Mouse (Mus musculus) 416B (cell line): ENCODE measurements around the gene Iqcf6.
"Not testable (repeated sequence)": the region's sequence is repeated elsewhere in the genome, so short reads cannot be mapped to it uniquely, and the experiment has no call there.

Source experiments
- DNase-seq: peaks from one replicate; pipeline ENCODE4 v3.0.0; 2011; ENCODE audit warnings: low read depth

Gene Iqcf6

DNA sequence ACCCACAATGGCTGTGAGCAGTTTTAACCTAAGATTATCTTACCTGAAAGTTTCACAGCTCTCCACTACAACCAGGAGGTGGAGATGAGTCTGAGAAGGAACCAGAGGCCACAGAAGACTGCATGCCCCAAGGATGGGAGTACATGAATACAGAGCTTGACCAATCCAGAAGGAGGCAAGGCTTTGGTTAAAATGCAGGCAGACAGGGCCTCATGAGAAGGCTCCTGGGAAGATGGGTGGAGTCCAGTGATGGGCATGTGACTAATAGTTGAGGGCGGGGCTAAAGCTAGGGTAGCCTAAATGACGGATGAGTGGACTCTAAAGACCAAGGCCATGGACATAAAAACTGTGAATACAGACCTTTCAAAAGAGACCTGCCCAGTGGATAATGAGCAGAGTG, at the start of gene Iqcf6:
Gene Iqcf6 (plus strand): TSS at position 301 of the 400 bp plus-strand sequence.
- DNase-seq: no peak

- DNase-seq: no peak
Observed at GRCm38 (mm10) chr9:106580016-106580415, 46.4 kb upstream of the Iqcf6 start.

DNA sequence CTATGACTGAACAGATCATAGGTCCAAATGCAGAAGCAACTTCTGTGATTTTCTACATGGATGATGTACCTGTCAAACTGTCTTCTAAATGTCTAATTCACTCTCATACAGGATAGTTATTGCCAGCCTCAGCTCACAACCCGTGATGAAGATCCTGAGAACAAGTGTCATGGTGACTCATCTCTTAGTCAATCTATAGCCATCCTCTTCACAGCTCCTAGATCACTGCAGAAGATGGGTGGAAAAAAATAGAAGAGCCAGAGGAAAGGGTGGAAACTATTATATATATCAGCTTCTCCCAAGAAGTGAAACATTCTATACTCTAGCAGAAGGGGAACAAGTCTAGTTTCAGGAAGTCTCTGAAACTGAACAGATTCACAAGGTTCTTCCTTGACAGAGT, 43.8 kb upstream of the Iqcf6 start:
- no peak for DNase-seq

DNA sequence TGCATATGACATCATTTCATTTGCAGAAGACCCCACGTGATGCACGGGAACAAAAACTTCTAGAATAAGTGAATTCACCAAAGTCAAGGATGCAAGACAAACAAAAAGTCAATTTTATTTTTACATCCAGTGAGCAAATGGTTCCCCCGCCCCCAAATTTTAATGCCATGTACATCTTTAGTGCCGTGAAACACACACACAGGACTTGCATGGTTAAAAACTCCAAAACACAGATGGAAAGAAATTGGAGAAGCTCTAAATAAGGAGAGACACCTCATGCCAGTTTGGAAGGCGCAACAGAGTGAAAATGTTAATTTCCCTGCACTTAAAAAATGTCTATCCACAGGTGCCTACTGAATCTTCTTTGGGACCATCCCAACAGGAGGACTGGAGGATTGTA, 34.2 kb upstream of the Iqcf6 start:
- no peak for DNase-seq

- not testable (repeated sequence) for DNase-seq
Observed at GRCm38 (mm10) chr9:106595402-106595801, 31.0 kb upstream of the Iqcf6 start.

DNA sequence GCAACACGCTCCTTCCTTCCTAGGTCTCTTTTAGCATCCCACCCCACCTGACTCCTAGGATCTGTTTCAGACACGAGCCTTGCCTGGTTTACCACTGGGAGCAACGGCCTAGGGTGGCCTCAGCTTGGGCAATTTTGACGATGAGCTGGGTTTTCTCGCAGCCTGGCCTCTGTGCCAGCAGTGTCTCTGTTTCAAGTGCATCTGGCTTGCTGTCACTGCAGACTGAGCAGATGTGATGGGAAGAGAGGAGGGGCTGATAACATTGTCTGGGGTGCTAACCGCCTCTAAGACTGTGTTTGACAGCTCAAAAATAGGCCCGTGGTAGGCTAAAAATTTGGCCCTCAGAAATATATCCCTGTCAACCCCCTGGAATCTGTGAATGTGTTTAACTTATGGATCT, 30.5 kb upstream of the Iqcf6 start:
- no peak for DNase-seq

DNA sequence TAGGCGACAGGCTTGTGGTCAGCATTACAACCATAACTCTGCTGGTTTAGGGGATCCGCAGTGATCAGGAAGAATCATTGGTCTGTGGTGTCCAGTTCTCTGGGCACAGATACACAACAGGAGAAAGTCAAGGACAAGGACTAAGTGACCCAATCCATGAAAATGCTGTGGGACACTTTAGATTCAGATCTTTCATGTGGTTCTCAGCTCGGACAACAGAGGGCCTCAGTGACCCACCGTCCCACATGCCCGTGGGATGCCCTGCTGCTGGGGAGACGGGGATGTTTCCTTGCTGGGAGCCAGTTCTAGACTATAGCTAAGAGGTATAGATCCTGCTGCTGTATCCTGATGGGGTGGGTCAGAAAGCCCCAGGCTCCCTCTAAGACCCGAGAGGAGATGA, 27.9 kb upstream of the Iqcf6 start:
- DNase-seq: no peak

DNA sequence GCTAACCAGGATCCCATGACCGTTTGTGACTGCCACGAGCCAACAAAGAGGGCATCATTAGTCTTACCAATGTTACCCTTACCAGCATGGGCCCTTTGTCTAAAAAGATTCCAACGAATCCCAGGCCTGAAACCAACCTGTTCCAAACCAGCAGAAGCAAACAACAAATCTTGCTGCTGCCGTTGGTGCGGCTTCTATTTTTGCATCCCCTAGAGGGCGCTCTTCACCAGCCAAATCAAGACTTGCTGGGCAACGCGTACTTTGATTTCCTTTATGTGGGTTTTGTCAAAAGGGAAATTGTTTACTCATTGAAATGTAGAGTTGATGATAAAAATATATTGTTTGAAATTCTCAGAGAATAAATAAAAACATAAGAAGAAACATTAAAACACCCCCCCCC, 25.8 kb upstream of the Iqcf6 start:
- DNase-seq: peak; percentile 73

- no peak for DNase-seq
Observed at GRCm38 (mm10) chr9:106610727-106611126, 15.7 kb upstream of the Iqcf6 start.

- no peak for DNase-seq
Observed at GRCm38 (mm10) chr9:106613951-106614350, 12.4 kb upstream of the Iqcf6 start.

DNA sequence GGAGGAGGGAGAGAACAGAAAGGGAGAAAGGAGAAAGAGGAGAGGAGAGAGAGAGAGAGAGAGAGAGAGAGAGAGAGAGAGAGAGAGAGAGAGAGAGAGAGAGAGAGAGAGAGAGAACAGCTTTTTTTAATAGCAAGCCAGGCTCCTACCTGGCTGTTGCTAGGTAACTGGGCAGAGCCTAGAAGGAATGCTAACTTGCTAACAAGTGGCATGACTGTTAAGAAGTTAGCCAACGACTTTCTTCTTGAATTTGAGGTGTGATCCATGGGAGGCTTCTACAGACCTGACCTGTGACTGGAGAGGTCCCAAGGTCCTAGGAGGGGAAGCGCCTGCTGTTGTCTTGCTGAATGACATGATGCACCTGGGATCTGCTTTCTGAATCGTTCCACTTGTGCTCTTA, 11.8 kb upstream of the Iqcf6 start:
- DNase-seq: no peak

GRCm38 (mm10) chr9:106616306-106616705, 10.1 kb upstream of the Iqcf6 start:
- DNase-seq: no peak

GRCm38 (mm10) chr9:106617496-106617895, 8.9 kb upstream of the Iqcf6 start:
- DNase-seq: no peak

- DNase-seq: not testable (repeated sequence)
Observed at GRCm38 (mm10) chr9:106627796-106628195, 1.4 kb downstream of the Iqcf6 start.

- DNase-seq: no peak
Observed at GRCm38 (mm10) chr9:106632185-106632584, 5.8 kb downstream of the Iqcf6 start.

DNA sequence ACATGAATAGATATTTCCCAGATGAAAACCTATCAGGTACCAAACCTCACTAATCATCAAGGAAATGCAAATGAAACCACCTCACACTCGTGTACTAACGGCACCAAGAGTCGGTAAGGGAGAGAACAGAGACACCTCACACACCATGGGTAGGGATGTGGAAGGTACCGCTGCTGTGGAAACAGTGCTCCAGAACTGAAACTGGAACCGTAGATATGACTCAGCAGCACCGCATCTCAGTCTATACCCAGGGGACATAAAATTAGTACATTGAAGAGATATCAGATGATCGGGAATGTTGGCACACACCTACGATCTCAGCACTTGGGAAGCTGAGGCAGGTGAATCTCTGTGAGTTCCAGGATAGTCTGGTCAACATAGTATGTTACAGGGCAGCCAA, 11.8 kb downstream of the Iqcf6 start:
- DNase-seq: no peak

DNA sequence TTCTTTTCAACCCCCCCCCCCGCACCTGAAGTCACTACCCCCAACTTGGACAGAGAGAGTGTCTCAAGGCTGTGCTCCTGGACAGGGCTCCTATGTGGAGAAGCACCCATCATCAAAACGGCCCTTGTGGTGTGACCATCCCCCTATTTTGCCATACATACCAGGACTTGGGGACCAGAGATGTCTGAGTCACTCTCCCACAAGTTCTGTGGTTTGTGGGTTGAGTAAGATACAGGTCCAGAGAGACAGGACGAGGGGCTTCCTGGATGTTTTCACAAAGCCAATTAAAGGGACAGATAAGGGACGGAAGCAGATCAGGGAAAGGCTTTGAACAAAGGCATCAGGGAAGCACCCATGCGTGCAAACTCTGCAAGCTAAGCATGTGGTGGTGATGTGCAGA, 15.0 kb downstream of the Iqcf6 start:
- peak; percentile 61 for DNase-seq

DNA sequence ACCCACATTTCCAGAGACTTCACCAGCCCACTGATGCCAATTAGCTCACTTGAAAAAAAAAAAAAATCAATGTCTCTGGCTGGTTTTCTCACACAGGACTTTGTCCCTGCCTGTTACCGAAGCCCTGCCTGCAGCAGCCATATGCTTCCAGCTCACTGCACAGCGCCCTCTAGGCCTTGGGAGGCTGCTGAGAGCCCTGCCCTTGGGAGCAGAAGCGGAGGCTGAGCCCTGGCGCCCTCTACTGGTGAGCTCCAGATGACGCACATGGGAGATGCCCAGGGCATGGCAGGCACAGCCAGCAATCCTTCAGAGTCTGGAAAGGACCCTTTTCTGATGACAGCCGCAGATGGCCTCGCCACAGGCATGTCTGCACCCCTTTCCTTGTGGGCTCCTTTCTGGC, 16.7 kb downstream of the Iqcf6 start:
- DNase-seq: peak; percentile 85

DNA sequence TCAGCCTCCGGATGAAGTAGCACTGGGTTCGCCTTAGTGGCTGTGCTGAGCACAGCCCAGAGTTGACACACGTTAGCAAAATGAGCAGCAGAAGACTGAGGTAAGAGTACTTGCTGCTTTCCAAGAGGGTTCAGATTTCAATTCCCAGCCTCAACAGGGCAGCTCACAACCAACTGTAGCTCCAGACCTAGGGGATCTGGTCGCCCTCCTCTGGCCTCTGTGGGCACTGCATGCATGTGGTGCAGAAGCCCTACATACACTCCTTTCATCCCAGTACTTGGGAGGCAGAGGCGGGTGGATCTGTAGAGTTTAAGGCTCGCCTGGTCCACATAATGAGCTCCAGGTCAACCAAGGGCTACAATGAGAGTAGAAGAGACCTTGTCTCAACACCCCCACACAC, 17.4 kb downstream of the Iqcf6 start:
- DNase-seq: peak; percentile 53

- DNase-seq: no peak
Observed at GRCm38 (mm10) chr9:106645684-106646271, 19.4 kb downstream of the Iqcf6 start.

DNA sequence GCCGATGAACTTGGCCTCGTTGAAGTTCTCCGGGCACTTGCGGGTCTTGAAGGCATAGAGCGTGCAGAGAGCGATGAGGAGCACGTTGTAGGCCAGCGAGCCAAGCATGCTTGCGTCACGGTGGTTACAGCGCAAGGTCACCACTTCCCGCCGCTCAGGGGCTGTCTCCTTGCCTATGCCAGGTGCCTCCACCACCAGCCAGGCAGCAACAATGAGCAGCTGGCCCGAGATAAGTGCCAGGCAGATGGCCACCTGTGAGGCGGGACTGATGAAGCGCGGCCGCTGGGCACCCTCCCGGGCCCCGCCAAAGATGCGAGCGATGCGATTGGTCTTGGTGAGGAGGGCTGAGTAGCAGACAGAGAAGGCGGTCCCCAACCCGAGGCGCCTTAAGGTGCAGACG, 20.8 kb downstream of the Iqcf6 start:
- no peak for DNase-seq

- peak; percentile 32 for DNase-seq
Observed at GRCm38 (mm10) chr9:106652720-106653119, 26.3 kb downstream of the Iqcf6 start.

DNA sequence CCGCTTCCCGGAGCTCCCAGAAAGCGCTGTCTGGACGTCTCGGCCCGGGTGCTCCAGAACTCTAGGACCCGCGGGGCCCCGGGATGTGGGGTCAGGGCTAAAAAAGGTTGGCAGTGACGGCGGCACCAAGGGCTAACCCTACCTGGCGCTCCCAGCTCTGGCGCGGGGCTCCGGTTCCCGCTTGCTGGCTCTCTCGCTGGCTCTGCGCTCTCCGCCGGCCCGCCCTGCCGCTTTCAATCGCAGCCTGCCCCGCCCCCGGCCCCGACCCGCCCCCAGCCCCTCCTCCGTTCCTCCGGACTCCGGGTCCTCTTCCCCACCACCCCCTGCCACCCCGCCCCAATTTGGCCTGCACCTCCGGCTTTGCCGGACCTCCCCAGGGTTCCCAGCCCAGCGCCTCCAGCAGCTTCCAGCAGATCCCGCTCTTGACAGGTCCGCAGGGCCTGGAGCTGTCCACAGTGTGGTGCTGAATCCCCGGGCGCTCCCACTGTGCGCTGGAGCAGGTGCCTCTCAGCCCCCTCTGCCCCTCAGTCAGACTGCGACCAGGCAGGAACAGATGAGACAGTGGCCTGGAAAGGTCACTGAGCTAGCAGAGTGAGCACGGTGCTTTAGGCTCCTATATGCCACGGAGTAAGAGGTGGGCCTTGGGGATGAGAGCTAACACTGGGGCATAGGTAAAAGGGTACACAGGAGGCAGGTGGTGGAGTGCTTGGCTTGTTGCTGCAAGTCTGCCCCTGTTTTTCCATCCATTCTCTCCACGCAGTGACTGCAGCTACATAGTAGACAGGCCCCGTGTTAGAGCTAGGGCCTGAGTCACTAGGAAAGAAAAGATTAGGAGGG, 29.7 kb downstream of the Iqcf6 start, which contains the start of gene Grm2:
Gene Grm2 (minus strand): TSS at position 199 of the 837 bp plus-strand sequence.
- DNase-seq: no peak

DNA sequence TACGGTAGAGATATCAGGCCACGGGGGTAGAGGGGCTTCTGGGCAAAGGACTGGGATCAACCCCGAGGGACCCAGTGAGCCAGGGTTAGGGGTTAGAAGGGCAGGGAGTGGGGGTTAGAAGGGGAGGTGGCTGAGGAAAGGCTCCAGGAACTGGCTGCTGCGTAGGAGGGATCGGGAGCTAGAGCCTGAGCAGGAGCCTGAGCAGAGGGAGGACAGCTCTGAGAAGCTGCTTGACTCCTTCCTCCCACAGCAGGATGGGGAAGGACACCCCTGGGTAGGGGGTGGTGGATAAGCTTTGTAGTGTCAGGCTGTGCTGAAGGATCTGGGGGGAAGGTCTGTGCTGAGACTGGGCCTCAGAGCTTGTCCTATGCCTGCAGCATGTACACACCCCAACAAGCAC, 30.4 kb downstream of the Iqcf6 start:
- no peak for DNase-seq
